Mouse (Mus musculus) spleen, adult 2 months (tissue): ENCODE measurements at regions not wholly inside any gene's neighbourhood (a gene's known extent, or its start where the extent isn't known, plus 50 kb on each side); places are given as distances from the start of the nearest gene placed in this dataset.

ENCODE experiments used
- CTCF ChIP-seq: fragments of 200-500 bp; IDR thresholded peaks from 2 replicates; pipeline ENCODE4 v1.5.1; 2011; ENCODE audit warnings: mild to moderate bottlenecking, inconsistent platforms; ENCODE audit not compliant: insufficient read depth, insufficient read length, insufficient replicate concordance; ENCODE audit errors: extremely low read depth
- POLR2A ChIP-seq: fragments of 200-500 bp; IDR thresholded peaks from 2 replicates; pipeline ENCODE4 v1.6.1; 2011; ENCODE audit warnings: low read depth, low read length, inconsistent platforms

DNA sequence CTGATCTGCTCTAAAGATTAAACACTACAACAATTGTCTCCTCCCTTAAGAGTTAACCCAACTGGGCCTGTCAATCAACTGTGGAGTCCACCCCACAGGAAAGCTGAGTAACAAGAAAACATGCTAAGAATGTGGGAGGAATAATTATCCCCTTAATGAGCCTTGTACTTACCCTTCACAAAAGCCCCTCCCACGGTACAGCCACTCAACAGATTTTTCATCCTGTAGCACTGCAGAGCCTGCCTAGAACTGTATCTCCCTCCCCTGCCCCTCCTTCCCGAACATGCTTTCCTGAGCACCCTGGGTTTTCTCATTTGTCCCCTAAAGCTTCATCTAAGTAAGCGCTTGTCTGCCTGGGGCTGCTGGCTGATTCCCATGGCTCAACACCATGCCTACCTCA, 113.5 kb upstream of the Usp24 start:
- TF ChIP-seq POLR2A (no peak), CTCF (no peak)
